Mouse (Mus musculus): ENCODE data around the gene Cfdp1. TPM values are rescaled to one million over a fixed set of nuclear protein-coding genes. Genes with fewer than 3 reads are reported as not detected.

Cfdp1 gene
- polyA plus RNA-seq, 1 experiment from 2014 or later: 214 TPM

DNA sequence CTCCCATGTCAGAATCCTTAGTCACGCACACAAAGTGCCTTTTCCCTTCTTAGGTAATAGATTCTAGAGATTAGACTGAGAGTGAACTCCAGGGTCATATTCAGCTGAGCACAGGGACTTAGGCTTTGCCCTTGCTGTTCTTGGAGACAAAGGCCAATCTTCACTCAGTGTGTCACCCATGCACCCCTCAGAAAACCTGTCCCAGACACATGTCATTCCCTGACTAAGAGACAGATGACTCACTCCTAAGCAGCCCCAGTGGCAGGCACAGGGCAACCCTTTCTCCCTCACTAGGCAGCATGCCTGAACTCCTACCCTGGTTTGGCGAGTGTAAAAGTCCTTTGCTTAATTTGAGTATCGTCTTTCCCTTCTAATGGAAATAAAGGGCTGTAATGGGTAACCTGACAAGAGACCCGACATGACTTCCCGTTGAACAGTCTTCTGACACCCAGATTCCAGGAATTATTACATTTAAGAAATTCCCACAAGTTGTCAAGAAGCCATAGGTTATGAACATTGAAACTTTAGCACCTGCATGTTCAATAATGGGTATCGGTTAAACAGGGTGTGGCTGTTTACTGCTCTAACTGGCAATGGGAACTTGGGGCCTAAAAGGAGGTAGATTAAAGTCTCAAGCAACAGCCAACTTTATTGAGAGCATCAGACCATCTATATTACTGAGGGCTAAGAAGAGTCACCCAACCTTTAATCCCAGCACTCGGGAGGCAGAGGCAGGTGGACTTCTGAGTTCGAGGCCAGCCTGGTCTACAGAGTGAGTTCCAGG is 106.0 kb downstream of the Cfdp1 start:
- no peak for DNase-seq (ENCODE audit: low spot score)
- Histone ChIP-seq H3K4me3 (ENCODE audit: low read depth, low read length) (no peak overlapping the region), H3K27me3 (ENCODE audit: control insufficient read depth, insufficient read depth, low read length) (no peaks in the 10 kb centered on the region), H3K4me2 (replicated peaks; ENCODE audit: low read depth, low read length) (no peak overlapping the region), H3K27ac (ENCODE audit: low read depth, low read length) (no peak overlapping the region), H3K9me3 (ENCODE audit: control insufficient read depth, low read length) (no peaks in the 10 kb centered on the region), H3K9ac (ENCODE audit: low read depth, low read length) (no peak overlapping the region), H3K36me3 (ENCODE audit: control insufficient read depth, insufficient read depth, low read length) (no peaks in the 10 kb centered on the region), H3K4me1 (replicated peaks; ENCODE audit: control insufficient read depth, insufficient read depth, low read length) (peaks cover 14% of the 10 kb centered on the region)
- no peak for ATAC-seq (ENCODE audit: low FRiP score)
- 82% methylated on average over 8 of the region's 8 CpGs for WGBS

DNA sequence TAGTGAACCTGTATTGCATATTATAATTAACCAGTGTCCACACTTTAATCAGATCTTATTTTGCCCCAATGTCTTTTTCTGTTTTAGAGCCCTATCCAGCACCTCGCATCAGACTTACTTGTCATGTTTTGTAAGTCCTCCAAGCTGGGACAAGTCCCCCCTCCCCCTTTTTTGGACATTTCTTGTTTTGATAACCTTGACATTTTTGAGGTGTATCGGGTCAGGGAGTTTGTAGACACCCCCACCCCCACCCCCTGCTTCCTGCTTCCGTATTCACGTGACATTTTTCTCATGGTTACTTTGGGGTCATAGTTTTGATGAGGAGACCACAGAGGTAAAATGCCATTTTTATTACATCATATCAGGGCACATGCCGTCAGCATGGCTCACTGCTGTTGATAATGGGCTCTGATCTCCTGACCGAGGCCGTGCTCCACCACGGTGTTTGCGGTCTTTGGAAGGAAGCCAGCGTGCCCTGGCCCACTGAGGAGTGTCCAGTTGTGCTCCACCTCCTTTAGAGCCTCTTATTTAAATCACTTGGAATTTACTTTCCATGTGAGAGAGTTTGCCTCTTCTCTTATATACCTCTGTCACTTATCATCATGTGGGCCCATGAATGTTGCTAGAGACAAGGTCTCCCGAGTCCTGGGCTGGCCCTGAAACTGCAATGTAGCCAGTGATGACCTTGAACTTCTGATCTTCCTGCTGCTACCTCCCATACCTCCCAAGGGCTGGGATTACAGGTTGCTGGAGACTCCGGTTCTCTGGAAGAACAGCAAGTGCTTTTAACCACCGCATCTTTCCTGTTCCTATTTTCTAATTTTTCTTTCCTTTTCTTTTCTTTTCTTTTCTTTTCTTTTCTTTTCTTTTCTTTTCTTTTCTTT is 107.3 kb downstream of the Cfdp1 start:
- no peak for ATAC-seq (ENCODE audit: low FRiP score)
- DNase-seq (ENCODE audit: low spot score): no peak
- no peak overlapping the region for H3K4me2 ChIP-seq (replicated peaks; ENCODE audit: low read depth, low read length)
- H3K4me1 ChIP-seq (replicated peaks; ENCODE audit: control insufficient read depth, insufficient read depth, low read length): peaks cover 20% of the 10 kb centered on the region
- H3K36me3 ChIP-seq (ENCODE audit: control insufficient read depth, insufficient read depth, low read length): no peaks in the 10 kb centered on the region
- no peaks in the 10 kb centered on the region for H3K27me3 ChIP-seq (ENCODE audit: control insufficient read depth, insufficient read depth, low read length)
- 81% methylated on average over 13 of the region's 13 CpGs for WGBS
- H3K9me3 ChIP-seq (ENCODE audit: control insufficient read depth, low read length): no peaks in the 10 kb centered on the region
- H3K27ac ChIP-seq (ENCODE audit: low read depth, low read length): no peak overlapping the region
- H3K9ac ChIP-seq (ENCODE audit: low read depth, low read length): no peak overlapping the region
- H3K4me3 ChIP-seq (ENCODE audit: low read depth, low read length): no peak overlapping the region

DNA sequence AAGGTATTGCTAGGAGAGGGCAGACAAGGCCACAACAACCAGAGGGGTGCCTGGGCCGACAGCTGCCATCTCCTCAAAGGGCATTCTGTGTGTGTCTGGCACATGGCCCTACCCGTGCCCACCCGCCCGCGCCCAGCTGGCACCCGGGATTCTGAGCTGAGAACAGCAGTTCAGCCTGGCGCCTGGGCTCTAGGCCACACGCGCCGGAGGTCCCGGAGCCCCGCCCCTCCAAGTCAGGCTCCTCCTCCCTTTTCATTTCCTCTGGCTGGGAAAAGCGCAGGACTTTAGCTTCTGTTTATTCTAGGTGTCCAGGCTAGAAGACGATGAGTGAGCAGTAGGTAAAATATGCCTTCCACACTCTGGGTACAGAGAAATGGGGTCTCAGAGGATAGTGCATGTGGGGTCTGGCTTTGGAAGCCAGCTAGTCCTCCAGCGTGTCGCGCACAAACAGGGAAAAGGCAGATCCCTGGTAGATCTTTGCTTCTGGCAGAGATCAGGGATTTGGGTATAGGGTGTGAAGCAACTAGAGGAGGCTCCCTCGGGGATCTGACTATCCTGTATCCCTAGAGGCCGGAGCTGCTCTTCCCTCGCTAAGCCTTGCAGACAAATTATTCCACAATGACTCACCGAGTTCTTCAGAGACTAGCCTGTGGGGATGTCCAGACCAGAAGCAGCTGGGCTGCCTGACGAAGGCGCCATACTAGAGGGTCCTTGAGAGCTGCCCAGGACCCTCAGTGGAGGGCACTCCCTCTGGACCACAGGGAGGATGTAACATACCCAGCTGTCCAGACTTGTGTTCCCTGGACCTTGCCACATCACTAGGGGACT is 108.3 kb downstream of the Cfdp1 start:
- Histone ChIP-seq H3K9ac (ENCODE audit: low read depth, low read length) (peak overlapping the region; percentile 37; the same call in 1 of the 2 replicates), H3K9me3 (ENCODE audit: control insufficient read depth, low read length) (no peaks in the 10 kb centered on the region), H3K4me3 (ENCODE audit: low read depth, low read length) (peak overlapping the region; percentile 14; the same call in 1 of the 2 replicates), H3K27me3 (ENCODE audit: control insufficient read depth, insufficient read depth, low read length) (no peaks in the 10 kb centered on the region), H3K36me3 (ENCODE audit: control insufficient read depth, insufficient read depth, low read length) (no peaks in the 10 kb centered on the region), H3K27ac (ENCODE audit: low read depth, low read length) (no peak overlapping the region), H3K4me1 (replicated peaks; ENCODE audit: control insufficient read depth, insufficient read depth, low read length) (peaks cover 23% of the 10 kb centered on the region), H3K4me2 (replicated peaks; ENCODE audit: low read depth, low read length) (peak overlapping the region; percentile 36)
- peak; percentile 72 for DNase-seq (ENCODE audit: low spot score)
- WGBS: 6% methylated on average over 23 of the region's 23 CpGs
- ATAC-seq (ENCODE audit: low FRiP score): 0 out of 2 replicates have a peak, but pooled peaks have one; percentile 26

DNA sequence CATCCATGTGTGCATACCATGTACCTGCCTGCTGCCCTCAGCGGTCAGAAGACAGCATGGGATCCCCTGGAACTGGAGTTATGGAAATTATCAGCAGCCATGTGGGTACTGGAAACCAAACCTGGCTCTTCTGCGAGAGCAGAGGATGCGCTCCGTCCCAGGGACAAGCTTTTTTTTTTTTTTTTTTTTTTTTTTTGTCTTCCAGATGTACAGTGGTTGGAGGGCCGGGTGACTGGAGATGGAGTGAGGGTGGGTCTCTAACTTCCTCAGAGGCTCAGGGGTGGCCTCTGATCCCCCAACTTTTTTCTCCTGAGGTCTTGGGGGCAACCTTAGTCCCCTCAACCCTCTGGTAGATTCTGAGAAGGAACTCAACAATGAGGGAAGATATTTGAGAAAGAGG is 109.0 kb downstream of the Cfdp1 start:
- Histone ChIP-seq H3K4me1 (replicated peaks; ENCODE audit: control insufficient read depth, insufficient read depth, low read length) (peaks cover 26% of the 10 kb centered on the region), H3K27me3 (ENCODE audit: control insufficient read depth, insufficient read depth, low read length) (no peaks in the 10 kb centered on the region), H3K9me3 (ENCODE audit: control insufficient read depth, low read length) (no peaks in the 10 kb centered on the region), H3K4me3 (ENCODE audit: low read depth, low read length) (no peak overlapping the region), H3K4me2 (replicated peaks; ENCODE audit: low read depth, low read length) (no peak overlapping the region), H3K27ac (ENCODE audit: low read depth, low read length) (no peak overlapping the region), H3K36me3 (ENCODE audit: control insufficient read depth, insufficient read depth, low read length) (no peaks in the 10 kb centered on the region), H3K9ac (ENCODE audit: low read depth, low read length) (no peak overlapping the region)
- ATAC-seq (ENCODE audit: low FRiP score): no peak
- WGBS: 60% methylated on average over 5 of the region's 5 CpGs
- DNase-seq (ENCODE audit: low spot score): no peak

DNA sequence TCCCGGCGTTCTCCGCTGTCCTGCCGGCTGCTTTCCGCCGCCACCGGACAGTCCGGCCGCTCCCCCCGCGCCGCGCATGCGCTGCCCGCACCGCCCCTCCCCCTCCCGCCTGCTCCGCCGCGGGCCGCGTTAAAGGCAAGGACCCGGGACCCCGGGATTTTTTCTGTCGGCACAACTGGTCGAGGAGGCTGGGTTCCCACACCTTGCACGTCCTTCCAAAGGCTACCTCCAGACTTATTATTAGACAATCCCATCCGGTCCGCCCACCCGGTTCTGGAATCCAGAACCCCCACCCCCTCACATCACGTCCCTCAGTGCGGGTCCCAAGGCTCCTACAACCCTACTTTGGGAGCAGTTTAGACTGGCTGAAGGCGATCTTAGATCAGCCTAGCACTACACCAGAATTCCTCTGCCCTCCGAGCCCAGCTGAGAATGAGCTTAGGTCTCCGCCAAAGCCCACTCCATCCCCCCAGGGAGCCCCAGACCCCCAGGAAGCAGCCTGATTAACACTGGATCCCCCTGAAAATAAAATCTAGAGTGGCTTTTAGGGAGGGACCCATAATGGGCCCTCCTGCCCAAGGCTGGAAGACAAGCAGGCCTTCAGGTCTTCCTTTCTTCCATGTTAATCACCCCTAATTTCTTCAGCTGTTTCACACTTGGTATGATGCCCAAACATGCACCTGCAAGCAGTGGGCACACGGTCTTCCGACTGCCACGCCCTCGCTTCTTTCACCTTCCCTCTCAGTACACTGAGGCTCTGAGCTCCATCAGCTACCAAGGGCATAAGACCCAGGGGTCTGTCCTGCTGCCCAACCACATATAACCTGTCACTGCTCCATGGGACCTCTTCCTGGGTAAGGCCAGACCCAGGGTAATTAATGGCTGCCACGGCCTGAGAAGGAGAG is 110.0 kb downstream of the Cfdp1 start, which contains the start of gene Bcar1:
TSS of gene Bcar1 (minus strand) at position 18 of the 905 bp plus-strand sequence.
- H3K4me2 ChIP-seq (replicated peaks; ENCODE audit: low read depth, low read length): peak within 1 kb of the TSS; percentile 61
- H3K27ac ChIP-seq (ENCODE audit: low read depth, low read length): peak within 1 kb of the TSS; percentile 74
- H3K27me3 ChIP-seq (ENCODE audit: control insufficient read depth, insufficient read depth, low read length): no peaks in the 10 kb centered on the region
- peak within 1 kb of the TSS; percentile 96 for H3K9ac ChIP-seq (ENCODE audit: low read depth, low read length)
- peaks cover 34% of the 10 kb centered on the region for H3K4me1 ChIP-seq (replicated peaks; ENCODE audit: control insufficient read depth, insufficient read depth, low read length)
- H3K9me3 ChIP-seq (ENCODE audit: control insufficient read depth, low read length): no peaks in the 10 kb centered on the region
- H3K4me3 ChIP-seq (ENCODE audit: low read depth, low read length): peak within 1 kb of the TSS; percentile 96
- ATAC-seq (ENCODE audit: low FRiP score) (peak; percentile 69), DNase-seq (ENCODE audit: low spot score) (peak; percentile 93)
- WGBS: 17% methylated on average over 21 of the region's 40 CpGs
- no peaks in the 10 kb centered on the region for H3K36me3 ChIP-seq (ENCODE audit: control insufficient read depth, insufficient read depth, low read length)

DNA sequence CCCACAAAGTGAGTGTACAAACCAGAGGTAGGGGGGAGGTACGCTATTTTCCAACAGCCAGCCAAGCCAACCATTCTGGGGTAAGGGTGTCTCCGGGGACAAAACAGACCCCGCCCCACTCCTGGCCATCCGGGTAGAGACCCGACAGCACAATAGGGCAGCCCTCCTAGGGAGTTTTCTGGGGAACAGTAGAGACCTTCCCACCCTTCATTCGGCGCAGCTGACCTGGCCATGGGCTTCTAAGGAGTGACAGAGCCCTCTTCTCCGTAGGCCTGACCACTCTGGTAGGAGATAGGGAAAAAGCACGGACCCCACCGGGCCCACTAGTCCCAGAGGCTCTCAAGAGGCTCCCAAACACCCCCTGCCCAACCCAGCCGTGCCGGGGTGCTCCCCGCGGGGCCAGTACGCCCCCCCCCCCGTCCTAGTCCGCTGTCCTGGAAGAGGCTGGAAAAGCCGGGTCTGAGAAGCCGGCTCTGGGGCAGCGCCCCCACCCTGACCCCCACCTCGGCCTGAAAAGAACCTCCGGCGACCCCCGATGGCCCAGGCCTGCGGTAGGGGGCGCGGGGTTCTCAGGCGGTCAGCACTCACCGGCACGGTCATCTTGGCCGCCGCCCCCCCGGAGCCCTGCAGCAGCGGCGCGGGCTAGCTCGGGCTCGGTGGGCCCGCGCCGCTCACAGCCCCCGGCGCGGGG is 110.8 kb downstream of the Cfdp1 start:
- H3K27ac ChIP-seq (ENCODE audit: low read depth, low read length): peak overlapping the region; percentile 74
- ATAC-seq (ENCODE audit: low FRiP score): peak; percentile 55
- peaks cover 34% of the 10 kb centered on the region for H3K4me1 ChIP-seq (replicated peaks; ENCODE audit: control insufficient read depth, insufficient read depth, low read length)
- 0% methylated on average over 39 of the region's 44 CpGs for WGBS
- H3K4me3 ChIP-seq (ENCODE audit: low read depth, low read length): peak overlapping the region; percentile 96
- peak overlapping the region; percentile 61 for H3K4me2 ChIP-seq (replicated peaks; ENCODE audit: low read depth, low read length)
- peak; percentile 68 for DNase-seq (ENCODE audit: low spot score)
- no peaks in the 10 kb centered on the region for H3K36me3 ChIP-seq (ENCODE audit: control insufficient read depth, insufficient read depth, low read length)
- no peaks in the 10 kb centered on the region for H3K9me3 ChIP-seq (ENCODE audit: control insufficient read depth, low read length)
- peak overlapping the region; percentile 96 for H3K9ac ChIP-seq (ENCODE audit: low read depth, low read length)
- H3K27me3 ChIP-seq (ENCODE audit: control insufficient read depth, insufficient read depth, low read length): no peaks in the 10 kb centered on the region

DNA sequence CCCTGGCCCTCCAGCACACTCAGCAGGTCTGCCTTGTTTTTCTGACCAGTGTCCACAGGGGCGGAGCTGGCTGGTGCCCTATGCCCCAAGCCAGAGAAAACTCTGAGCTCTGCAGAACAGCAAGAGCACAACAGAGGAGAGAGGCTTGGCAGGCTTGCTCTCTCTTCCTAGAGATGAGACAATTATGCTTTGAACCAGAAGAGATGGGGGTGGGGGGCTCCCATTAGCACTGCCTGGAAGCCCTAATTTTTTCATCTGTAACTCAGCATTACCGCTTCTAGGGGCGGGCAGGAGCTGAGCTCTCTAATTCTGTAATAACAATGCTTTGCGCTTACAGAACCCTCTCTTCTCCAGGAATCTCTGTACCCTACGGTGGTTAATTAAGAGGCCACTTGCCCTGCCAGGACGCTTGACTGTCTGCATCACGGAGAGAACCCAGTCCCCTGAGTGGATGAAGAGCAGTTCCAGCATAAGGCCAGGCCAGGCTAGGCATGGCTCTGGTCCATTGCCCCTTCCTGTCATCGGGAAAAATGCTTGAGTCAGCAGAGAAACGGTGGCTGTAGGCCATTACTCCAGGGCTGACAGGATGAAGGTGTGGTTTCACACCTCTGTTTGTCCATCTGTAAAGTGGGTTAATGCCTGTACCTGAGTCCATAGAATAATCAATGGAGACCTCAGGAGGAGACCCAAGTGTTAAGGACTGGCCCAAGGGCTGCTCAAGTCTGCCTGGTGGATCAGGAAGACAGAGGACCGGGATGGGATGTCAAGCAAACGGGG is 111.6 kb downstream of the Cfdp1 start:
- H3K4me2 ChIP-seq (replicated peaks; ENCODE audit: low read depth, low read length): peak overlapping the region; percentile 61
- H3K4me3 ChIP-seq (ENCODE audit: low read depth, low read length): peak overlapping the region; percentile 96
- DNase-seq (ENCODE audit: low spot score) (no peak), ATAC-seq (ENCODE audit: low FRiP score) (no peak)
- H3K27ac ChIP-seq (ENCODE audit: low read depth, low read length): peak overlapping the region; percentile 74; the same call in 1 of the 2 replicates
- H3K4me1 ChIP-seq (replicated peaks; ENCODE audit: control insufficient read depth, insufficient read depth, low read length): peaks cover 34% of the 10 kb centered on the region
- WGBS: 35% methylated on average over 11 of the region's 11 CpGs
- no peaks in the 10 kb centered on the region for H3K27me3 ChIP-seq (ENCODE audit: control insufficient read depth, insufficient read depth, low read length)
- H3K9me3 ChIP-seq (ENCODE audit: control insufficient read depth, low read length): no peaks in the 10 kb centered on the region
- peak overlapping the region; percentile 96 for H3K9ac ChIP-seq (ENCODE audit: low read depth, low read length)
- H3K36me3 ChIP-seq (ENCODE audit: control insufficient read depth, insufficient read depth, low read length): no peaks in the 10 kb centered on the region
